Mouse (Mus musculus): Measurements from ENCODE around the gene Rab11fip3.

Gene Rab11fip3

DNA sequence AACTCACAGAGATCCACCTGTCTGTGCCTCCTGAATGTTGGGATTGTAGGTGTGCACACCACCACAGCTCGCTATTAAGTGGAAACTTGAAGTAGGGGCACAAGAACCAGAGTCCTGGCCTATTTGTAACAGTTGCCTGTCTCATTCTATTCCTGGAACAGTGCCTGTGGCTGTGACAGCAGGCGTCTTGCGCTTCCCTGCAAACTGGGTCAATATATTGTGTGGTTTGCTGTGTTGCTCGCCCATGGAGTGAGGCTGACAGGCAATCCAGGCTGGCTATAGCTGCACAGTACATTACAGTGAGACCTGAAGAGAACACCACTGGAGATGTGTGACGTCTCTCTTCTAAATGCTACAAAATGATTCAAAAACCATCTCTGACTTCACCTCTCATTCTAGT, 37.8 kb downstream of the Rab11fip3 start:
- DNase-seq: peak; percentile 59 to 68

DNA sequence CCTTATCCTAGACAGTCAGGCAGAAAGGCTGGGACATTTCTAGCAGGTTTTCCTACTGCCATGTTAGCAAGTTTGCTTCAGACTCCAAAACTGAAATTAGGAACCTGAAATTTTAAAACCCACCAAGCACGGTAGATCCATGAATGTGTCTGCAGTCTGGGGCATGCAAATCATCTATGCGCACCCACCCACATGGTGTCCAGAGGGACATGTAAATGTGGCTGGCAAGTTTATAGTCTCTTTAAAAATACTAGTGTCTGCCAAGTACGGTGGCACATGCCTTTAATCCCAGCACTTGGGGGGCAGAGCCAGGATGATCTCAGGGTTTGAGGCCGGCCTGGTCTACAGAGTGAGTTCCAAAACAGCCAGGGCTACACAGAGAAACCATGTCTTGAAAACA, 41.1 kb downstream of the Rab11fip3 start:
- no peak for DNase-seq

DNA sequence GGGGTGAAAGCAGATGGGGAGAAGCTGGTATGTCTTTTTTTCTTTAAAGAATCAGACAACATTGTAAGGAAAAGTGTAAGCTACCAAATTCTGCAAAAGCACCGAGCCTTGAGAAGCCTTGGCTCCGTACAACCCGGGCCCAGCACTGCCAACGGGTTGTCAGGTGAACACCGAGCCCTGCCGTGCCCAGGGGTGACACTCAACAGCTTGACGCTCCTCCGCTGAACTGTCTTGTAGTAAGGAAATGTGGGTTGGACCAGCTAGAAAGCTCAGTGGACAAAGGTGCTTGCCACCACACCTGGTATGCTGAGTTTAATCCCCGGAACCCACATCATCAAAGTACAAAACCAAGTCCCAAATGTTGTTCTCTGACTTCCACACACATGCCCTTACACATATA, 44.7 kb downstream of the Rab11fip3 start:
- DNase-seq: no peak

DNA sequence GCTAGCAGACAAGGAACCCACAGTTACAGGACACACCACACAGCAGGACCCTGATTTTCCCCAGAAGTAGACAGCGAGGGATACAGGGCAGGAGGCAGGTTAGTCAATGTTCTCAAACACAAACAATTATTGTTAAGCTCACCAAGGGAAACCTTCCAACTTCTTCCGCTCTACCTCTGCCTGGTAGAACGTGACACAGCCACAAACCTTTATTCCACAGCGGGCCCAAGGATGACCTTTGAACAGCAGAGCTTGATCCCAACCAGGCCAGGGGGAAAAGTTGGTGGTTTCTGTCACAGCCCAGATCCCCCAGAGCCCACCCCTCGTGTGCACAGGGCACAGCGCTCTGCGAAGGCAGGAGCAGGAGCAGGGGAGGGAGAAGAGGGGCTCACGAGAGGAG, 45.4 kb downstream of the Rab11fip3 start:
- DNase-seq: no peak

DNA sequence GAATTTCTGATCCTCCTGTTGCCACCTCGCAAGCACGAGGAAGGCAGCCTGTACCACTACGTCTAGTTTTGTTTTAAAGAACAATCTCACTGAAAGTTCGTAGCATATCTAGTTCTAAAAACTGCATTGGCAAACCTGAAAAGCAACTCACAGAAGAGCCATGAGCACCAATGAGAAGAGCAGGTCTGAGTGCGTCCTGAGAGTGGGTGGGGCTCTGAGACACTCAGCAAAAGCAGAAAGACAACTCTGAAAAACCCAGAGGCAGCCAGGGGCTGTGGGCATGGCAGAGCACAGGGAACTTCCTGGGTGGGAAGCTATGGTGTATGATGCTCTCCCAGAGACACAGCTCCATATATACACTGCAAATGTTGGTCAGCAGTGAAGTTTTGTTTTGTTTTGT, 46.2 kb downstream of the Rab11fip3 start:
- no peak for DNase-seq

- no peak for DNase-seq
Observed at GRCm38 (mm10) chr17:26021728-26022341, 47.5 kb downstream of the Rab11fip3 start.

- no peak for DNase-seq
Observed at GRCm38 (mm10) chr17:26020848-26021347, 48.5 kb downstream of the Rab11fip3 start.

GRCm38 (mm10) chr17:26018388-26018787, 51.0 kb downstream of the Rab11fip3 start:
- no peak for DNase-seq

DNA sequence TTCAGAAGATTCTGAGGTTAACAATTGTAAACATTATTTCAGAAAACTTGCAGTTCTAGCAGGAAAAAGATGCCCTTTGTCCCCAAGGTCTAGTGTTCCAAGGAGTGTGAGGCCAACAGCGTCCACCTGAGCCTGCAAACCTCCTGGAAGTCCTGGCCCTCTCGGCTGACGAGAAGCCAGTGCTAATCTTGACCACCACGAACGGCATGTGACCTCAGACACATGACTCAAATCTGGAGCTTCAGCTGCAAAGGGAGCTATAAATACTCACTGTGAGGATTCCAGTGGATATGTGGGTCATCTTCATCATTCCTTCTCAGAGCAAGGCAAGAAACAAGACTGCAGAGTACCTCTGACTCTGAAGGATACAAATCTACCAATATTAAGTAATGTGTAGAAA, 51.4 kb downstream of the Rab11fip3 start:
- DNase-seq: no peak

DNA sequence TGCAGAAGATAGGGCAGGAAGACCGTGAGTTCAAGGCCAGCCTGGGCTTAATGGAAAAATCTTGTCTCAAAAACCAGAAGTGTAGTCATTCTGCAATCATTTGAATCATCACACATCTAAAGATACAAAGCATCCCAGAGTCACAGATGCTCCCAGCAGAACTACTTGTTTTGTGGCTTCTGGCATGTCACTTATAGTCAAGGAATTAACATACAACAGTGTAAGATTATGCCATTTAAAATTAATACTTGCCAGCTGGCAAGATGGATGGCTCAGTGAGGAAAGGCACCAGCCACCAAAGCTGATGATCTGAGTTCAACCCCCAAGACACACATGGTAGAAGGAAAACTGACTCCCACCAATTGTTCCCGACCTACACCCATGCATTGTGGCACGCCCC, 52.3 kb downstream of the Rab11fip3 start:
- DNase-seq: no peak

DNA sequence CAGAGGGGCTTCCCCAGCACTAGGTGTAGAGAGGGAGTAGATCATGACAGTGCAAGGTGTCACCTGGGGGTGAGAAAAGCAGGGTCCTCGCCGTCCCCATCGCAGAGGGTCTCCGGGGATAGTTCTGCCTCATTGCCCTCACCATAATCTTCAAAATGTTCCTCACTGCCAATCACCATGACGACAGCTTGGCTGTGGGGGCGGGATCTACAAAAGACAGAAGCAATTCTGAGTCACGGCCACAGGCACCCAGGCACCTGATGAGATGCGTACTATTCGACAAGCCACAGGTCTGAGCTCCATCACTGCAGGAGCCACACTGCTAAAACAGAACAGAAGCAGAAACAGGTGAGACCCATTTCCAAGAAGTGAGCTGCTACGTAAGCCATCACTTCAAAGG, 55.6 kb downstream of the Rab11fip3 start:
- no peak for DNase-seq

DNA sequence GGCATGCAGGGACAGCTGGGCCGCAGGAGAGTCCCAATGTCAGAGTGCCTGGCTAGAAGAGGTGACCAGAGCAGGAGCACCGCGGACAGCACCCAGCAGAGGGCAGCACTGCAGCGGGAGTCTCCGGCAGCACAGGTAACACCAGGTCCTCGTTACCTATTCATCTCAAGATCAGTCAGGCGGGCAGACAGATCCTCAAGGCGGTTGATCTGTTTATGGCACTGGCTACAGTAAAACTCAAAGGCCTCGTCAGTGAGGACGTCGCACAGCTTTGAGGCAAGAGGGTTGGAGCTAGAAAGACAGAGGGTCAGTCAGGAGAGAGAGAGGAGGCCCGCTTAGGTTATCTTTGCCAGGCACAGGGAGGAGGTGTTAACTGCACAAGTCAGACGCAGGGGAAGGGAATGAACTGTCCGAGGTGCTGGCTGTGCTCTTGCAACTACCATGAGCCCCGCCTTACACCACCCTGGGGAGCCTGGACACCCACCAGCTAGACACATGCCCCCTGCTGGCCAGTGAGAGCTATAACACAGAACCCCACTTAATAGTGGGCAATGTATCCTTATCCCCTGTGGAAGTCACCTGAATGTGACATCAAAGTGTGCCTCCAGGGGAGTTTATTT, 57.4 kb downstream of the Rab11fip3 start:
- peak; percentile 93 to 96 for DNase-seq

DNA sequence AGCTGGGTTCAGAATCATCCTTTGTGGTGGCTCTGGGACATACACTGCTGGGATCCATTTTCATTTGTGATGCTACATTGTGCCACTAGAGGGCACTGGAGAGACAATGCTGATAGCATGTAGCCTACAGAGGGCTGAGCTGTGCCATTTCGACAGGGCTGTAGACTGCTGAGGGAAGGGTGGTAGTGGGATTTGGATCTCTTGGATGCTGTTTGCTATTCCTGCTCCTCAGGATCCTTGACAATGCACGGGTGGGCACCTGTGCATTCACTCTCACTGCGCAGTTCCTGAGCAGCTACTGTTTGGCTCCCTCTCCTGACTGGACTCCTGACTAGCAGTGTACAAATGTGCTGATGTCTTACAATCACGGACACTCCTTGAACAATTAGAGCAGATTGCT, 59.8 kb downstream of the Rab11fip3 start:
- peak; percentile 91 to 94 for DNase-seq

- DNase-seq: no peak
Observed at GRCm38 (mm10) chr17:26008787-26009186, 60.6 kb downstream of the Rab11fip3 start.

DNA sequence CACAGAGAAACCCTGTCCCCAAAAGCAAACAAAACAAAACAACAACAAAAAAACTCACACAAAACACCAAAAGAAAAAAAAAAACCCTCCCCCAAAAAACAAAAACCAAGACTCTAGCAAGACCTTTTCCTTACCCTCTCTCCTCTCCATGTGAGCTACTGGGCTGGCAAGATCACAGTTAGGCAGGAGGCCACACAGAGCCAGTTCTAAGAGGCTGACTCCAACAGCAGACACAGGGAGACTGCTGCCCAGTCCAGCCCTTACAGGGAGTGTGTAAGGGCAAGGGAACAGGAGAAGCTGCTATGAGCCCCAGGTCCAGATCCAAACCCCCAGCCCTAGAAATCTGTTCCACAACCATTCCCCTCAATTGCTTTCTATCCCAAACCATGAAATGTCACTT, 61.0 kb downstream of the Rab11fip3 start:
- no peak for DNase-seq

DNA sequence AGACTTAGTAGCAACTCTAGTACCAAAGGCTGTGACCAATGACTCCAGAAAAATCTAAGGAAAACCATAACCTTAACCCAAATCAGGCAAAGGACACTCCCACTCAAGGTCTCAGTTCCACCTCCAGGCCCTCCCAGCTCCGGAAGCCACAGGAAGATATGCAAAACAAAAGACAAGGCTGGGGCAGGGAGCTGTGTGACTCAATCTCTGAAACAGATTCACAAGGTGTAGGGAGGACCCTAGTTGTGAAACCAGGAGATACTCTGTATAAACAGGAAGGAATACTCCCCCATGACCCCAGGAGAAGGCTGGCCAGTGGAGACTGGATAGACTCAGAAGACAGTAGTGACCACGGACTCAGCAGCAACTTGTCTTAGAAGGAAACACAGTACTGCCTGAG, 61.7 kb downstream of the Rab11fip3 start:
- no peak for DNase-seq

GRCm38 (mm10) chr17:26005731-26006450, 63.5 kb downstream of the Rab11fip3 start:
- DNase-seq: no peak

DNA sequence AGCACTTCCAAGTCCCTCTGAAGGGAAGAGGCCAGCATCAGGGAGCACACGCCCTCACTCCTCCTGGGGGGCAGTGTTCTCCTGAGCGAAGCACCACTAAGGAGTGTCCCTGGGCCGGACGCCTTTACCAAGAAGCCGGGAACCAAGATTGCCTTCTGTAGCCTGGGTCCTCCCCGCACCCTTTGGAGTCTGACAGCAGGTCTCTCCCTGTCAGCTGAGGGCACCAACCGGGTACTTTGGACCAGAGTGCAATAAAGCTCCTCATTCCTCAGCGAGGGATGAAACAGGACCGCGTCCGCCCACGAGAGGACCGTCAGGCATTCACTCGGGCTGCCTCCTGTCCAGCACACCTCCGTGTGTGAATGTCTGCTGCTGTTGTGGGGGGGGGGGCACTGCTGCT, 64.6 kb downstream of the Rab11fip3 start:
- no peak for DNase-seq

DNA sequence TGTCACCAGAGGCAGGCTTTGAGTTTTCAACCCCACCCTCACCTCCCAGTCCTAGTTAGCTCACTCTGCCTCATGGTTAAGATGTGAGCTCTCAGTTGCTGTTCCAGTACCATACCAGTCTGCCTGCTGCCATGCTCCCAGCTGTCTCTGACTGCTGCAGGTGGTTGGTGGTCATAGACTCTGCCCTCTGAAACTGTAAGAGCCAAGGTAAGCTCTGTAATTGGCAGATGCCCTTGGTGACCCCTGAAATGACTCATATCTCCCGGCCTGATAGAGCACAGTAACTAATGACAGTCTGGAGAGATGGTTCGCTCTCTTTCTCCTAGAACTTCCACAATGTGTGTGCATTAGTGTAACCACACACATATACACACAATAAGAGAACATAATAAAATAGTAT, 65.5 kb downstream of the Rab11fip3 start:
- no peak for DNase-seq

DNA sequence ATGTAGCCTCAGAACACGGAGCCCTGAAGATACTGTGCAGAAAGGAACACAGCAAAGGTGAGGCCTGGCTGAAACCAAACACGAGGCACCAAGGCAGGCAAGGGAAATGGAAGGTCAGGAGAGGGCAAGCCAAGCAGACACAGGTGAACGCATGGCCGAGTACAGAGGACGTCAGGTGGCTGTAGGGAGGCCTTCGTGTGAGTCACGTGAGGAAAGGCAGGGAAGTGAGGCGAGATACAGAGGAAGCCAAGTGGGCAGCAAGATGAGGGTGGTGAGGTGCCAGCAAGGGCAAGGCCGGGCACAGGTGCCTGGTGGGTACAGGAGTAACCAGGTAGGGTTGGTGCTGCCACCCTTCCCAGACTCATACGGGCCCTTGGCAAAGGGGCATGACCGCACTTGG, 70.9 kb downstream of the Rab11fip3 start:
- DNase-seq: no peak

DNA sequence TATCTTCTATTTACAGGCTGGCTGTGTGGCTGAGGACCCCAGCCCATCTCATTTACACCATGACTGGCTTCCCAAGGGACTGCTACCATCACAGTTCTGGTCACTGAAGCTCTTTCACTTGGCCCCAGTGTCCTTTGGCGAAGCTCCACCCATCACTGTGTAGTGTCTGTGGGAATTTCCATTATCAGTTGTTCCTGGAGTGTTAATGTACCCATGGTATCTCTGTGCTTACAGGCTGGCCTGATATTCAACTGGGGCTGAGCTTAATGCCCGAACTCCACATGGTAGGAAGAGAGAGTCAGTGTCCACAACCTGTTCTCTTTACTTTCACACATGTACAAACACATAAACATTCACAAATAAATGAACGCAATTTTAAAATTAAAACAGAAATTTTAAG, 75.9 kb downstream of the Rab11fip3 start:
- DNase-seq: no peak

- DNase-seq: no peak
Observed at GRCm38 (mm10) chr17:25992274-25992673, 77.1 kb downstream of the Rab11fip3 start.

DNA sequence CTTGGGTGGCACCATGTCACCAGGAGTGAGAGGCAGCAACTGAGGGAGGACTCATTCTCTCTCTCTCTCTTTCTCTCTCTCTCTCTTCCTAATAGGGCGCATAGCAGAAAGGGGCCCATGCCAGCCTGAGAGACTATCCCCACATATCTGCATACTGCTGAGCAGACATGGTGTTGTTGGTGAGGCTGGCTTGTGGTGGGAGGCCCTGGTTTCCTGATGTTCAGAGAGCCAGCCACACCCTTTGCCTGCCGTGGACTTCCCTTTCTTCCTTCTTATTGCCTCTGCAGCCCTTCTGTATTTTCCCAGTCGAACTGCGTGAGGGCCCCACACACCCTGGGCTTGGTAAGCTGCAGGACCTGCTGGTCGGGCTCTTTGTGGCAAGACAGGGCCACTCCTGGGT, 79.0 kb downstream of the Rab11fip3 start:
- no peak for DNase-seq
